Mouse (Mus musculus): ENCODE results near the gene Gpr39. TPM values are rescaled to one million over a fixed set of nuclear protein-coding genes. Genes with fewer than 3 reads are reported as not detected.

The Gpr39 gene
- polyA plus RNA-seq, 1 experiment from 2014 or later: 3.6 TPM

DNA sequence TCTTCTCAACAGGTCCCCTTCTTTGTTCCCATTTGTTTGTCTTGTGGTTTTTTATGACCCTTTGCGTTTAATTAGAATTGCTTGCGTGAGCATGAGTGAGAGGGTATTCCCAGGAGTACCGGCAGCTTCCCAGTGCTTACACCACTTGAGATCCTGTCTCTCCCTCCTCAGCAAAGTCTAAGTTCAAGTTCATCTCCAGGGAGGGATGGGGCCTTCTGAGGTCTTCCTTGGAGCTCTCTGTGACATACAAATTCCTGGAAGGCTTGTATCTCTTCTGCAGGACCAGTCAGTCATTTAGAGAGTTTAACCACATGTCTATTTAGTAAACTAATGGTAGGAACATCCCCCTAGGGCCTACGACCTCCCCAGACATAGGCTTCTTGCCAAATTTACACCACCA lies 55.1 kb downstream of the Gpr39 start:
- H3K9me3 ChIP-seq (replicated peaks): no peaks in the 10 kb centered on the region
- H3K4me2 ChIP-seq: no peak overlapping the region
- 37% methylated on average over 4 of the region's 4 CpGs for WGBS
- ATAC-seq (replicated peaks; ENCODE audit: low FRiP score): no peak
- no peaks in the 10 kb centered on the region for H3K4me1 ChIP-seq
- H3K4me3 ChIP-seq (replicated peaks): no peak overlapping the region
- H3K27me3 ChIP-seq: no peaks in the 10 kb centered on the region
- no peaks in the 10 kb centered on the region for H3K36me3 ChIP-seq
- no peak overlapping the region for H3K9ac ChIP-seq
- H3K27ac ChIP-seq: no peak overlapping the region

DNA sequence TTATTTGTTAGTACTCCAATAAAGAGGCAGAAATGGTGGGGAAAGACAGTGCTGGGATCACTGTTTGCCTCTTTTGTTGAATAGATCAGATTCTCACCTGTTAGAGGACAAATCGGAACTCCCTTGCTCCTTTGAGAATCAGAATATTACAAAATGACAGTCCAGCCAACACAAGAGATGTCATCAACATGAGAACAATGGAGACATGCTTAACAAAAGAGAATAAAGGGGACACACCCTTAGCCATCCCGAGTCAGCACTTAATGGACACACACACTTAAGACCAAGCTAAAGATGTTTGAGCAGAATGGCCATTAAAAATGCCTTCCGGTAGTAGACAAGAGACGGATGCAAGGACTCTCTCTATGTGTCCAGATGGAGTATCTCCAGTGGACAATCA lies 68.0 kb downstream of the Gpr39 start:
- no peaks in the 10 kb centered on the region for H3K36me3 ChIP-seq
- H3K4me1 ChIP-seq: no peaks in the 10 kb centered on the region
- H3K9ac ChIP-seq: no peak overlapping the region
- 85% methylated on average over 4 of the region's 4 CpGs for WGBS
- no peak for ATAC-seq (replicated peaks; ENCODE audit: low FRiP score)
- H3K27me3 ChIP-seq: no peaks in the 10 kb centered on the region
- no peak overlapping the region for H3K4me3 ChIP-seq (replicated peaks)
- no peak overlapping the region for H3K4me2 ChIP-seq
- H3K27ac ChIP-seq: no peak overlapping the region
- H3K9me3 ChIP-seq (replicated peaks): no peaks in the 10 kb centered on the region

DNA sequence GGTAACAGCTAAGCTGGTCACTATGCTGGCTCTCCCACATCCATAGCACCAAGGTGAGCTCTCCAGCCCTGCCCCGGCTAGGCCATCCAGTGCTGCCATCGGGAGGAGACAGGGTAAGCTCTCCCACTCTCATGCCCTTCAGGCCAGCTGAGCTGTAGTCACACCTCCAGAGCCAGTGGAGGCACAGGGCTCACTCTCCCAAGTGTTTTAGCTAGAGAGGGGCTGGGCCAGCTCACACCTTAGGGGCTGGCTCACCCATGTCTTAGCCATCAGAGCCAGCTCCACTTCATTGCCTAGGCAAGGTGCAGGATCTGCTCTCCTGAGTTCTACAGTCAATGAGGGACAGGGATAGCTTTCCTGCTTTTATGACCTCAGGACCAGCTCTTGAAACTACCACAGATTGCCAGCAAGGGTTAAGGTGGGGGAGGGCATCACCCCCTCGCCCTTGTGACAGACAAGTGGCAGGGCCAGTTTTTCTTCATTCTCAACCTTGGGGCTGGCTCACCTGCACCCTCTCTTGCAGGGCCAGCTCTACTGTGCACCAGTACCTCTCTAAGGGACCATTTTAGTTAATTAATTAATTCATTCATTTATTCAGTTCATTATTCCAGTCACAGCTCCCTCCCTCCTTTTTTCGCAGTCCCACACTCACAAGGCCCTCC lies 78.7 kb downstream of the Gpr39 start:
- WGBS: 75% methylated on average over 4 of the region's 4 CpGs
- no peak overlapping the region for H3K4me2 ChIP-seq
- peaks cover 7% of the 10 kb centered on the region for H3K4me1 ChIP-seq
- H3K36me3 ChIP-seq: no peaks in the 10 kb centered on the region
- no peak overlapping the region for H3K9ac ChIP-seq
- no peaks in the 10 kb centered on the region for H3K9me3 ChIP-seq (replicated peaks)
- peak; percentile 86 for ATAC-seq (replicated peaks; ENCODE audit: low FRiP score)
- H3K4me3 ChIP-seq (replicated peaks): no peak overlapping the region
- no peak overlapping the region for H3K27ac ChIP-seq
- no peaks in the 10 kb centered on the region for H3K27me3 ChIP-seq

DNA sequence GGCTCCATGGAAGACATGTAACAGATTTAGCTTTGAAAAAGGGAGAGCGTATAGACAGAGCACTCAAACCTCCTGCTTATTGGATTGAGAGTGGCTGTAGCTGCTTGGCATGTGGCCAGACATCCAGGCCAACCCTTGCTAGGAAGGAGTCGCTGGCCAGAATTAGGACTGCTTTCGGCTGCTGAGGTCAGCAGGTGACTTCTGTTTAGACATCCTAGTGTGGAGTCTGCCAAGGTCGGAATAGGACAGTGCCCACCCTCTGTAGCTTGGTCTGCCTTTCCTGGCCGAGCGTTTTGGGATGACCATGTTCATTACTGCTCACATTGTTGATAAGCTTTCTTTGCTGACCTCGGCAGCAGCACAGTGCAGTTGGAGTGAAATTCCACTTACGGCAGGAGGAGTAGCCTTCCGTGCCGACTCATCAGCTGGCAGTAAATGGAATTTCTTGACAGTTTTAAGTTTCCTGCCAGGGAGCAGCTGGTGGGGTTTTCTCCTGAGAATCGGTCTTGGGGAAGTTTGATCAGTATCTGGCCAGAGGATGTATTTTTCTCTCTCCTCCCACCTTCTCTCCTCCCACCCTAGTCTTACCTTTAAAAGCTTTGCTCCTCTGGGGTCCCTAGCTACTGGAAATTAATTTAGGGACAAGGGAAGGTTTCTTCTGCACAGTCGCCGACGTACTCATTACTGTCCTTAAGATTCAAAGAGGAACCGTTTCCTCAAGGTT lies 83.3 kb downstream of the Gpr39 start:
- WGBS: 39% methylated on average over 15 of the region's 15 CpGs
- Histone ChIP-seq H3K4me1 (peaks cover 7% of the 10 kb centered on the region), H3K9ac (no peak overlapping the region), H3K4me3 (replicated peaks) (no peak overlapping the region), H3K27me3 (no peaks in the 10 kb centered on the region), H3K36me3 (no peaks in the 10 kb centered on the region), H3K4me2 (peak overlapping the region; percentile 23; the same call in 1 of the 2 replicates), H3K27ac (no peak overlapping the region), H3K9me3 (replicated peaks) (no peaks in the 10 kb centered on the region)
- peak; percentile 47 for ATAC-seq (replicated peaks; ENCODE audit: low FRiP score)

DNA sequence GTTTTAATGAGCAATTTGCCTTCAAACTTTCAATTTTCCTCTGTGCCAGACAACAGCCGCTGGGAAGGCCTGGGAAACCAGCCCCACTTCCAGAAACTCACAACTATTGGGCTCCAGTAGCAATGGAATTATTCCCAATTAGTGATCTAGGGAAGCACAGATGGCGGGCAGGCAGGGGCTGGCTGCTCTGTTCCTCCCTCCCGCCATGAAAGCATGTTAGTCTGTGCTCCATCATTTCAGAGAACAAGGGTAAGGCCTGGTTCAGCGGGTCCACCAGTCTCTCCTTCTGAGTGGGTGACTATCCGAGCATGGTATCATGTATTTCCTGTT lies 83.9 kb downstream of the Gpr39 start:
- Histone ChIP-seq H3K27ac (no peak overlapping the region), H3K27me3 (no peaks in the 10 kb centered on the region), H3K4me3 (replicated peaks) (no peak overlapping the region), H3K4me1 (peaks cover 7% of the 10 kb centered on the region), H3K36me3 (no peaks in the 10 kb centered on the region), H3K9ac (no peak overlapping the region), H3K9me3 (replicated peaks) (no peaks in the 10 kb centered on the region), H3K4me2 (no peak overlapping the region)
- 69% methylated on average over 5 of the region's 5 CpGs for WGBS
- ATAC-seq (replicated peaks; ENCODE audit: low FRiP score): no peak

DNA sequence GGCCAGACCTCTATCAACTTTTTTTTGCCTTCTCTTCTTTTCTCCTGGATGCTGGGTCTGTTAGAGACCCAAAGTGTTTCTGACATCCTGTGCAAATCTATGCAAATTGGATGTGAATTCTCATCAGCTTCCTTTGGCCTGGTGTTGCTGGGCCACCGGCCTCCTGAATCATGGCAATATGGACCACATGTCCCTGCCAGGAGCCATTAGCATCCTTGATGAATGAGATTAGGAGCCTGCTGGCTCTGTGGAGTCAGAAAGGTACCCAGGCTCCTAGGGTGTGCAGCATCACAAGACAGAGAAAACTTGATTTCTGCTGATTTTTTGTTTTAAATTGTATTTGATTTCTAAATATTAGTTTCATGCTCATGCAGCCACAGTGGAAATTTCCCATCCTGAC lies 85.3 kb downstream of the Gpr39 start:
- Histone ChIP-seq H3K36me3 (no peaks in the 10 kb centered on the region), H3K9me3 (replicated peaks) (no peaks in the 10 kb centered on the region), H3K4me1 (peaks cover 7% of the 10 kb centered on the region), H3K27me3 (no peaks in the 10 kb centered on the region), H3K9ac (no peak overlapping the region), H3K27ac (no peak overlapping the region), H3K4me3 (replicated peaks) (no peak overlapping the region), H3K4me2 (no peak overlapping the region)
- ATAC-seq (replicated peaks; ENCODE audit: low FRiP score): no peak
- 67% methylated on average over 1 of the region's 1 CpGs for WGBS

DNA sequence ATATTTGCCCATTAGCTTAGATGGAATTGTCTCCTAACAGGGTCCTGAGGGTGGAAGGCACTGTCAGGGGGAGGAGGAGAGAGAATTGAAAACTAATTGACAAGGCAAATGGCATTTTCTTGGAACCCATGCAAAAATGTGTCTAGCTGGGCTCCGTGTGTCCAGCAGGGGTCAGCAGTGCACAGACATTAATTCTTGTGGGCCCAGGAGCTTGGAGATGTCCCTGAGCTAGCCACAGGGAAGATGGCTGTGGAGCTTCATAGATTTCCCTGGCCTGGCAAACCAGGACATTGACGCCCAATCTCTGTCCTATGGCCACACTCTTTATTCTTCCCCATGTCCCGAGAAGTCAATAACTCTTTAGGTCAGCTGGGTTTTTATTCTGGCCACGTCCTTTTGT lies 113.0 kb downstream of the Gpr39 start:
- Histone ChIP-seq H3K27me3 (no peaks in the 10 kb centered on the region), H3K9ac (no peak overlapping the region), H3K4me1 (no peaks in the 10 kb centered on the region), H3K9me3 (replicated peaks) (no peaks in the 10 kb centered on the region), H3K36me3 (no peaks in the 10 kb centered on the region), H3K4me3 (replicated peaks) (no peak overlapping the region), H3K4me2 (no peak overlapping the region), H3K27ac (no peak overlapping the region)
- ATAC-seq (replicated peaks; ENCODE audit: low FRiP score): no peak
- 25% methylated on average over 4 of the region's 4 CpGs for WGBS

DNA sequence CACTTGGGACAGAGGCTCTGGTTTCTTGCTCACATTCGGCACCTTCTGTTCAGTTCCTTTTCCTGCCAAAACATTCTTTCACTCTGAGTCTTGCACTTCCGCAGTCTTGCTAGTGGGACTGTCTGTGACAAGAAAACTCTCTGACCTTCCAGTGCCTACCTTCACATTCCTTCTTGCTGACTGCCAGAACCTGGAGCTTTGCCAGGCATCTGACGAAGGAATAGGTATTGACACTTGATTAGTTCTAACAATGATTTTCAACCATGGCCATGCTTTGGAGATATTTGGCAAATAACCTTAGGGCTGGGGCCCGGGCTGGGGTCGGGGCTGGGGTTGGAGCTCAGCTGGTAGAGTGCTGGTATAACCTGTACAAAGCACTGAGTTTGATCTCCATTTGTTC lies 123.7 kb downstream of the Gpr39 start:
- Histone ChIP-seq H3K9me3 (replicated peaks) (peaks cover 2% of the 10 kb centered on the region; the same call in 1 of the 2 replicates), H3K36me3 (no peaks in the 10 kb centered on the region), H3K4me2 (no peak overlapping the region), H3K4me3 (replicated peaks) (no peak overlapping the region), H3K27ac (no peak overlapping the region), H3K4me1 (no peaks in the 10 kb centered on the region), H3K27me3 (no peaks in the 10 kb centered on the region), H3K9ac (no peak overlapping the region)
- 93% methylated on average over 5 of the region's 5 CpGs for WGBS
- ATAC-seq (replicated peaks; ENCODE audit: low FRiP score): no peak

DNA sequence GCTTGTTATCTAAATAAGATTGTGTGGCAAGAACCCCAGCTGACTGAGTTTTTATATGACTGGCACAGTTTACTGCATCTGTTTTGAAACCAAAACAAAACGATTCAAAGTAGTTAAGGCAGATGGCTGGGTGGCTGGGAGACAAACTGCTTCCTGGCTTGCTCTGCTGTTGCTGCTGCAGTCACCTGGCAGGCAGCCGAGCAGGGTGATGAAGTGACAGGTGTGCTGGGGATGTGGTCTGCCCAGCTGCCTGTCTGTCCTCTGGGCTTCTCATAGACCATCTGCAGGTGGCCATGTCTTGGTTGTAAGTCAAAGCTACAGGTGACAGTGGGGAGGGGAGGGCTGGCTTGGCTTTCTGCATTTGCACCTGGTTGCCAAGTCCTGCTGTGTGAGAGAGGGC lies 131.6 kb downstream of the Gpr39 start:
- H3K9me3 ChIP-seq (replicated peaks): no peaks in the 10 kb centered on the region
- 51% methylated on average over 2 of the region's 2 CpGs for WGBS
- no peak overlapping the region for H3K27ac ChIP-seq
- H3K4me1 ChIP-seq: no peaks in the 10 kb centered on the region
- no peak overlapping the region for H3K4me2 ChIP-seq
- H3K4me3 ChIP-seq (replicated peaks): no peak overlapping the region
- no peak for ATAC-seq (replicated peaks; ENCODE audit: low FRiP score)
- H3K36me3 ChIP-seq: no peaks in the 10 kb centered on the region
- no peak overlapping the region for H3K9ac ChIP-seq
- H3K27me3 ChIP-seq: no peaks in the 10 kb centered on the region

DNA sequence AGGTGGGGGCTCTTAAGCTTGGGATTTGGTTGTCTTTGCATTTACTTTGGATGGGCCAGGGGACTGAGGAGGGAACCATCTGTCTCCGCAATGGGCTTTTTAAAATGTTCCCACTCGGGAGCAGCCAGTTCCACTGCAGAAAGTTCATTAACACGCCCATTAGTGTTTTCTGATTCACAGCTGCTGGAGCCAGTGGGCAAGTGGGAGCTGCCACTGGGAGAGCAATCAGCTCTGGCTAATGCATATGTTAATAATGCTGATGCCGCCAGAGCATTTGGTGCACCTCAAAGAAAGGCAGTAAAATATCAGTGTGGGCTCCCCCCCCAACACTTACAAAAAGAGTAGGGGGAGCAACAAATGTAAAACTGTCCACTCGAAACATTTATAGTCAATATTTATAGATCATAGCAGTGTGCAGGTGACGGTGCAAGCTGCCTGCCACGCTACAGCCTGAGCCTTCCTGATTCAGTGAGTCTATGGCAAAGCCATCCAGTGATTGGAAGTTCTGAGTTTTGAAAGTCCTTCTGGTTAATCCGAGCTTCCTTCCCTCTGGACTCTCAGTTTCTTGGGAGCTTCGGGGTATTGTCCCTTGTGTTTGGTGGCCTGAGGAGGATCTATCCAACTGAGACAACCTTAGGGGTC lies 136.5 kb downstream of the Gpr39 start:
- Histone ChIP-seq H3K36me3 (no peaks in the 10 kb centered on the region), H3K4me2 (no peak overlapping the region), H3K4me3 (replicated peaks) (no peak overlapping the region), H3K9ac (no peak overlapping the region), H3K4me1 (no peaks in the 10 kb centered on the region), H3K27me3 (no peaks in the 10 kb centered on the region), H3K9me3 (replicated peaks) (no peaks in the 10 kb centered on the region), H3K27ac (no peak overlapping the region)
- ATAC-seq (replicated peaks; ENCODE audit: low FRiP score): no peak
- WGBS: 57% methylated on average over 9 of the region's 9 CpGs

DNA sequence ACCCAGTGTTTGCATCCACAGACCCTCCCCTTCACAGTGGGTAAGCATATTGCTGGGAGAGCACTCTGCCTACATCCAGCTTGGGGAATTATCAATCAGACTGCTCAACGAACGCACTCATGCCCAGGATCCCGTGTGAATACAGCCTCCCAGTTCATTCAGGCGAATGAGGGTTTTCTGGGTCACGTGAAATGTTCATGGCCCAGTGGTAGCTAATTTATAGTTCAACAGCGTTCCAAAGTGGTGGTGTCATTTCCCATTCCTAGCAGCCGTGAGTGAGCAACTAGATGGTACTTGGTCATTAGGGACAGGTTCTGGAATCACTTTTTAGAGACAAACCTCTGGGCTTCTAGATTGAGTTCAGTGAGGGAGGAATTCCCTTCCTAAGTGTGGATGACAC lies 144.3 kb downstream of the Gpr39 start:
- Histone ChIP-seq H3K4me3 (replicated peaks) (no peak overlapping the region), H3K9me3 (replicated peaks) (no peaks in the 10 kb centered on the region), H3K27ac (no peak overlapping the region), H3K9ac (no peak overlapping the region), H3K4me1 (no peaks in the 10 kb centered on the region), H3K27me3 (no peaks in the 10 kb centered on the region), H3K4me2 (no peak overlapping the region), H3K36me3 (no peaks in the 10 kb centered on the region)
- WGBS: 53% methylated on average over 7 of the region's 7 CpGs
- no peak for ATAC-seq (replicated peaks; ENCODE audit: low FRiP score)

DNA sequence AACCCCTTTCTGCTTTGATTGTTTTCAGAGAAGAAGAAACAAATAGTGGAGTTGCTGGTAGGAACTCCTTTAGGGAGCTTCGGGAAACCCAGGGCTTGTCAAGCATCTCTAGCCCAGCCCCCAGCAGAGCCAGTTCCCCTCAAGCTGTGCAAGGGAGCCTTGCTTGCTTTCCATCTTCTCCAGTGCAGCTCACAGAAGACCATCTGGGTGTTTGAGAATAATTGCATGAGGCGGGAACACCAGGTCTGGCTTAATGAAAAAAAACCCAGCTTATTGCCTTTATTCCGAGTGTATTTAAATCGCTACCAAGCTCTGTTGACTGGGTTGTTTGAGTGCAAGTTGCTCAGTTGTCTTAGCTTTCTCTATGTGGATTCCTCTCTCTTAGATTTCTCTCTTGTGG lies 146.8 kb downstream of the Gpr39 start:
- ATAC-seq (replicated peaks; ENCODE audit: low FRiP score): no peak
- Histone ChIP-seq H3K27ac (no peak overlapping the region), H3K9ac (no peak overlapping the region), H3K36me3 (no peaks in the 10 kb centered on the region), H3K9me3 (replicated peaks) (no peaks in the 10 kb centered on the region), H3K27me3 (no peaks in the 10 kb centered on the region), H3K4me3 (replicated peaks) (no peak overlapping the region), H3K4me2 (no peak overlapping the region), H3K4me1 (no peaks in the 10 kb centered on the region)
- WGBS: 88% methylated on average over 4 of the region's 4 CpGs

Measured in kidney, embryonic 15.5 days (tissue).